Mouse (Mus musculus) CH12.LX (cell line): ENCODE data around the gene Ep400. TPM values are rescaled to one million over a fixed set of nuclear protein-coding genes. Genes with fewer than 3 reads are reported as not detected.

Experiments
- DNase-seq: peaks from one replicate; pipeline ENCODE4 v3.0.0-alpha.2; 2013; ENCODE audit errors: extremely low read depth
- H3K27ac ChIP-seq: 2 replicates; pipeline ENCODE4 v1.5.1; 2012; ENCODE audit warnings: low read depth, mild to moderate bottlenecking, control low read depth, moderate library complexity; ENCODE audit not compliant: insufficient read depth
- H3K27me3 ChIP-seq: replicated peaks from 2 replicates; pipeline ENCODE3; 2012; ENCODE audit warnings: inconsistent platforms
- H3K36me3 ChIP-seq, 2 experiments: replicated peaks in 1 of 2; 2 replicates each; pipeline versions ENCODE3 to v1.6.1; 2012; ENCODE audit warnings: inconsistent platforms in 1 of 2, low read length in 1 of 2, mild to moderate bottlenecking in 1 of 2, mixed read lengths in 1 of 2, moderate library complexity in 1 of 2; ENCODE audit not compliant: control insufficient read depth in 1 of 2, insufficient read depth in 1 of 2
- H3K4me1 ChIP-seq, 2 experiments: 2 replicates each; pipeline ENCODE4 v1.6.1; 2012; ENCODE audit warnings: inconsistent platforms in 1 of 2, moderate library complexity in 1 of 2; ENCODE audit not compliant: insufficient read depth in 2 of 2, control insufficient read depth in 1 of 2
- H3K4me2 ChIP-seq: 2 replicates; pipeline ENCODE4 v1.6.1; 2012; ENCODE audit warnings: low read depth, mild to moderate bottlenecking, control low read depth; ENCODE audit not compliant: poor library complexity, insufficient read depth, severe bottlenecking
- H3K4me3 ChIP-seq, 3 experiments: fragments of 150-350 bp in 1 of 3; sonication (generic) in 1 of 3; replicated peaks in 1 of 3; 2 replicates each; pipeline versions ENCODE3 to v1.5.1; 2011 to 2012; ENCODE audit warnings: low read depth in 2 of 3, low read length in 2 of 3, mild to moderate bottlenecking in 2 of 3, moderate library complexity in 2 of 3, control low read depth in 1 of 3, improper control_type of control experiment in 1 of 3, inconsistent platforms in 1 of 3, mixed read lengths in 1 of 3; ENCODE audit not compliant: poor library complexity in 1 of 3
- H3K79me2 ChIP-seq: replicated peaks from 2 replicates; pipeline ENCODE4 v1.6.1; 2012; ENCODE audit warnings: mild to moderate bottlenecking, moderate library complexity; ENCODE audit not compliant: control insufficient read depth, poor library complexity, insufficient read depth, severe bottlenecking; ENCODE audit errors: extremely low read depth
- H3K9ac ChIP-seq: 2 replicates; pipeline ENCODE4 v1.6.1; 2012; ENCODE audit warnings: low read depth, mild to moderate bottlenecking, control low read depth, moderate library complexity; ENCODE audit not compliant: insufficient read depth
- H3K9me3 ChIP-seq: replicated peaks from 2 replicates; pipeline ENCODE3; 2012; ENCODE audit warnings: low read length, inconsistent platforms, mixed read lengths
- BHLHE40 ChIP-seq: IDR thresholded peaks from 2 replicates; pipeline ENCODE4 v1.6.1; 2011; ENCODE audit warnings: mild to moderate bottlenecking, low read depth, low read length, improper control_type of control experiment
- CHD1 ChIP-seq: IDR thresholded peaks from 2 replicates; pipeline ENCODE4 v1.6.1; 2012; ENCODE audit warnings: low read depth, low read length, improper control_type of control experiment, inconsistent platforms
- CHD2 ChIP-seq: IDR thresholded peaks from 2 replicates; pipeline ENCODE4 v1.6.1; 2011; ENCODE audit warnings: low read length, improper control_type of control experiment
- ELF1 ChIP-seq: IDR thresholded peaks from 2 replicates; pipeline ENCODE4 v1.6.1; 2014; ENCODE audit warnings: low read depth, mild to moderate bottlenecking, inconsistent platforms, low read length, improper control_type of control experiment
- EP300 ChIP-seq: IDR thresholded peaks from 2 replicates; pipeline ENCODE4 v1.6.1; 2011; ENCODE audit warnings: low read length, improper control_type of control experiment
- ETS1 ChIP-seq: conservative IDR thresholded peaks from 2 replicates; pipeline ENCODE4 v1.6.1; 2012; ENCODE audit warnings: low read depth, mild to moderate bottlenecking, inconsistent platforms, low read length, improper control_type of control experiment, moderate library complexity
- GABPA ChIP-seq: IDR thresholded peaks from 2 replicates; pipeline ENCODE4 v1.6.1; 2012; ENCODE audit warnings: low read depth, low read length, improper control_type of control experiment, inconsistent platforms; ENCODE audit not compliant: insufficient replicate concordance
- IRF4 ChIP-seq: IDR thresholded peaks from 2 replicates; pipeline ENCODE4 v1.6.1; 2014; ENCODE audit warnings: low read depth, mild to moderate bottlenecking, inconsistent platforms, low read length, improper control_type of control experiment
- JUND ChIP-seq: conservative IDR thresholded peaks from 2 replicates; pipeline ENCODE4 v1.6.1; 2011; ENCODE audit warnings: low read depth, low read length, improper control_type of control experiment
- KAT2A ChIP-seq: IDR thresholded peaks from 2 replicates; pipeline ENCODE4 v1.6.1; 2012; ENCODE audit warnings: low read length, improper control_type of control experiment, inconsistent platforms; ENCODE audit not compliant: insufficient replicate concordance
- MAFK ChIP-seq: IDR thresholded peaks from 2 replicates; pipeline ENCODE4 v1.6.1; 2011; ENCODE audit warnings: low read length, improper control_type of control experiment; ENCODE audit not compliant: insufficient replicate concordance
- MEF2A ChIP-seq: IDR thresholded peaks from 2 replicates; pipeline ENCODE4 v1.6.1; 2014; ENCODE audit warnings: low read depth, mild to moderate bottlenecking, inconsistent platforms, low read length, improper control_type of control experiment, borderline replicate concordance
- MXI1 ChIP-seq: IDR thresholded peaks from 2 replicates; pipeline ENCODE4 v1.6.1; 2011; ENCODE audit warnings: mild to moderate bottlenecking, low read depth, low read length, improper control_type of control experiment
- MYC ChIP-seq: IDR thresholded peaks from 2 replicates; pipeline ENCODE4 v1.6.1; 2011; ENCODE audit warnings: low read depth, mild to moderate bottlenecking, improper control_type of control experiment, low read length
- POLR2A ChIP-seq: IDR thresholded peaks from 2 replicates; pipeline ENCODE4 v1.6.1; 2011; ENCODE audit warnings: low read depth, mild to moderate bottlenecking, improper control_type of control experiment, low read length
- POLR2AphosphoS2 ChIP-seq: IDR thresholded peaks from 2 replicates; pipeline ENCODE4 v1.6.1; 2011; ENCODE audit warnings: low read depth, low read length, improper control_type of control experiment
- SMC3 ChIP-seq: IDR thresholded peaks from 2 replicates; pipeline ENCODE4 v1.6.1; 2011; ENCODE audit warnings: low read depth, low read length, improper control_type of control experiment
- UBTF ChIP-seq: IDR thresholded peaks from 2 replicates; pipeline ENCODE4 v1.6.1; 2012; ENCODE audit warnings: low read depth, mild to moderate bottlenecking, inconsistent platforms, low read length, improper control_type of control experiment, moderate library complexity
- USF1 ChIP-seq: IDR thresholded peaks from 2 replicates; pipeline ENCODE4 v1.6.1; 2014; ENCODE audit warnings: low read depth, mild to moderate bottlenecking, inconsistent platforms, low read length, improper control_type of control experiment
- ZC3H11A ChIP-seq: IDR thresholded peaks from 2 replicates; pipeline ENCODE4 v1.6.1; 2012; ENCODE audit warnings: low read depth, mild to moderate bottlenecking, inconsistent platforms, low read length, improper control_type of control experiment
- ZKSCAN1 ChIP-seq: IDR thresholded peaks from 2 replicates; pipeline ENCODE4 v1.6.1; 2012; ENCODE audit warnings: low read depth, inconsistent platforms, low read length, improper control_type of control experiment, borderline replicate concordance
- ZMIZ1 ChIP-seq: IDR thresholded peaks from 2 replicates; pipeline ENCODE4 v1.6.1; 2012; ENCODE audit warnings: low read depth, mild to moderate bottlenecking, inconsistent platforms, low read length, improper control_type of control experiment
- ZNF384 ChIP-seq: IDR thresholded peaks from 2 replicates; pipeline ENCODE4 v1.6.1; 2012; ENCODE audit warnings: low read depth, low read length, improper control_type of control experiment, inconsistent platforms
- dilution Hi-C: fragments of 300-500 bp; cut with MboI; formaldehyde crosslinking; loops from 2 replicates; pipeline ENCODE4 v1.14.3; 2020; ENCODE audit warnings: low sequenced_read_pairs; ENCODE audit not compliant: extremely low pct_unique_long_range_greater_than_20kb, extremely low pct_ligation_motif_present
- in situ Hi-C: fragments of 300-500 bp; cut with MboI; formaldehyde crosslinking; loops from 3 replicates; pipeline ENCODE4 v1.14.3; 2019; ENCODE audit warnings: low sequenced_read_pairs, low pct_ligation_motif_present, low pct_unique_long_range_greater_than_20kb, mixed read lengths
- polyA plus RNA-seq: library from polyadenylated mRNA; unstranded; fragments of >175 nt; gene quantifications from 2 replicates; pipeline ENCODE4 v1.2.1, GENCODE M21; 2012; ENCODE audit warnings: low read depth; ENCODE audit not compliant: insufficient read length
- total RNA-seq, 2 experiments: library from RNA; depleted of rRNA; stranded (reverse); fragments of 300-350 nt in 1 of 2; fragments of >200 nt in 1 of 2; gene quantifications; 2 replicates each; pipeline ENCODE4 v1.2.3; 2012 to 2014

Gene Ep400
- total and polyA plus RNA-seq, 3 experiments = 12.1 to 55.8 (median 28.6) TPM

- Histone ChIP-seq H3K9ac (no peak overlapping the region), H3K4me1 (no peaks in the 10 kb centered on the region), H3K4me3 (no peak overlapping the region), H3K9me3 (no peaks in the 10 kb centered on the region), H3K27ac (no peak overlapping the region), H3K79me2 (0 out of 2 replicates have a peak, but pooled peaks cover under 1% of the 10 kb centered on the region), H3K36me3 (peaks cover 60 to 80% of the 10 kb centered on the region in 2 experiments)
- in situ Hi-C loops (no loop called here), dilution Hi-C loops (no loop called here)
- DNase-seq = no peak
- no peak for TF ChIP-seq POLR2A
- no peak for TF ChIP-seq IRF4
- no peak for TF ChIP-seq ZMIZ1
- no peak for TF ChIP-seq SMC3
- no peak for TF ChIP-seq GABPA
- TF ChIP-seq ZKSCAN1 = no peak
- no peak for TF ChIP-seq ZNF384
- TF ChIP-seq POLR2AphosphoS2 = no peak
- no peak for TF ChIP-seq KAT2A
- no peak for TF ChIP-seq CHD2
- TF ChIP-seq UBTF = no peak
- no peak for TF ChIP-seq MXI1
- TF ChIP-seq ELF1 = no peak
- TF ChIP-seq, all 38 proteins: peak for 0
- no peaks in the 10 kb centered on the region for H3K27me3 ChIP-seq
- H3K4me2 ChIP-seq = no peak overlapping the region
Measured at GRCm38 (mm10) chr5:110733231-110733823, 37.2 kb downstream of the Ep400 start.

DNA sequence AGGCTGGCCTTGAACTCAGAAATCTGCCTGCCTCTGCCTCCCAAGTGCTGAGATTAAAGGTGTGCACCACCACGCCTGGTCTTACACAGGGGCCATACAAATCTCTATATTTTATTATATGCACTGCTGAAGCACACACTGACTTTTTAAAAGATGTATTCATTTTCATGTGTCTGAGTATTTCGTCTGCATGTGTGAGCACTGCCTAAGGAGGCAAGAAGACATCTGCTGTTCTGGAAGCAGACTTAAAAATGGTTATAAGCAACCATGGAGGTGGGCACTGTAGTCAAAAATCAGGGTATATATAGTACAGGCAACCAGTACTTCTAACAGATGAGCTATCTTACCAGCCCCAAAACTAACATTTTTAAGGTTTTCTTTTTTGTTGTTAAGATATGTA is 39.3 kb downstream of the Ep400 start:
- DNase-seq = no peak
- Histone ChIP-seq H3K79me2 (no peaks in the 10 kb centered on the region), H3K9ac (no peak overlapping the region), H3K27me3 (no peaks in the 10 kb centered on the region), H3K9me3 (no peaks in the 10 kb centered on the region), H3K4me2 (no peak overlapping the region), H3K36me3 (peaks cover 59 to 79% of the 10 kb centered on the region in 2 experiments), H3K27ac (no peak overlapping the region), H3K4me3 (no peak overlapping the region), H3K4me1 (no peaks in the 10 kb centered on the region)
- in situ Hi-C loops = no loop called here
- dilution Hi-C loops = no loop called here
- TF ChIP-seq ETS1 (no peak), CHD1 (no peak), JUND (no peak), USF1 (no peak), KAT2A (no peak), ZMIZ1 (no peak), SMC3 (no peak), EP300 (no peak), IRF4 (no peak), MEF2A (no peak), ELF1 (no peak), POLR2AphosphoS2 (no peak), POLR2A (no peak), ZC3H11A (no peak), MAFK (no peak), CHD2 (no peak), BHLHE40 (no peak), MYC (no peak)
